Mouse (Mus musculus) layer of hippocampus, adult 8-10 months (tissue): ENCODE results near the gene Ube2dnl1. TPM values are rescaled to one million over a fixed set of nuclear protein-coding genes. Genes with fewer than 3 reads are reported as not detected.

Experiments
- DNase-seq, 2 experiments: peaks; one replicate each; pipeline ENCODE4 v3.0.0; 2022; ENCODE audit warnings: low spot score in 2 of 2
- total RNA-seq, 4 experiments: library from RNA; stranded (reverse); gene quantifications; 2 replicates each; pipeline ENCODE4 v1.2.4; 2022

Gene Ube2dnl1
- total RNA-seq: not detected

DNA sequence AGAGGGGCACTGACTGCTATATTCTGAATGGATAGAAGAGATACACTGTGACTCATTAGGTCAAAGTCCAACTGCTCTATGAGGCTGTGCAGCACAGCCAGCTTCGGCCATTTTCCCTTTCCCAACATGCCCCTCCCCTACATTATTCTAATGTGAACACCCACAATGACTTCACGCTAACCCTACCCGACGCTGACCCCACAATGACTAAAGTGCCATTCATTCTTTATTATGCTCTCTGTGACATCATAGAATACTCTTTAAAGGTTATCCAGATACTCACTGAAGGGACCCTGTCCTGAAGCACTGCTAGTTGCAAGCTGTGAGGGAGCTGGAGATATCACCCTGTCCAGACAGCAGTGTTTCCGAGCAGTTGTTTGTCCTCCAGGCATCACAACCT lies at the start of gene Ube2dnl1:
TSS of gene Ube2dnl1 (plus strand) at position 301 of the 400 bp plus-strand sequence.
- no peak for DNase-seq

- DNase-seq: no peak
Measured at GRCm38 (mm10) chrX:114895489-114895888, 9.3 kb upstream of the Ube2dnl1 start.

GRCm38 (mm10) chrX:114897506-114897905 lies 7.3 kb upstream of the Ube2dnl1 start:
- DNase-seq: no peak

- DNase-seq: no peak
Measured at GRCm38 (mm10) chrX:114903391-114903790, 1.4 kb upstream of the Ube2dnl1 start.

DNA sequence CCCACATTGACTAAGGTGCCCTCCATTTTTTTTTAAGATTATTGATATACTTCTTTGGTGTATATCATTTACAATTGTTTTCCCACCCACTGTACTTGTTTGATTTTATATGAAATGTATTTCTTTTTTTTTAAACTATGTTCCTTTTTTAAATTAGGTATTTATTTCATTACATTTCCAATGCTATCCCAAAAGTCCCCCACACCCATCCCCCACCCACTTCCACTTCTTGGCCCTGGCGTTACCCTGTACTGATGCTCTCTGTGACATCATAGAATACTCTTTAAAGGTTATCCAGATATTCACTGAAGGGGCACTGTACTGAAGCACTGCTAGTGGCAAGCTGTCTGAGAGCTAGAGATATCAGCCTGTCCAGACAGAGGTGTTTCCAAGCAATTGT lies 2.5 kb downstream of the Ube2dnl1 start, which contains the start of gene Ube2dnl2:
TSS of gene Ube2dnl2 (plus strand) at position 301 of the 400 bp plus-strand sequence.
- no peak for DNase-seq

GRCm38 (mm10) chrX:114955066-114955465 lies 50.3 kb downstream of the Ube2dnl1 start:
- DNase-seq: no peak

Other genes with a start within 250 kb of the Ube2dnl1 start
- not detected for gene Ube2dnl2, start 2.6 kb downstream of the Ube2dnl1 start, total RNA-seq